Mouse (Mus musculus): Measurements from ENCODE around the gene Mapkapk5. TPM values are rescaled to one million over a fixed set of nuclear protein-coding genes. Genes with fewer than 3 reads are reported as not detected.

Mapkapk5 gene
- polyA plus RNA-seq, 1 experiment: 40.3 TPM

DNA sequence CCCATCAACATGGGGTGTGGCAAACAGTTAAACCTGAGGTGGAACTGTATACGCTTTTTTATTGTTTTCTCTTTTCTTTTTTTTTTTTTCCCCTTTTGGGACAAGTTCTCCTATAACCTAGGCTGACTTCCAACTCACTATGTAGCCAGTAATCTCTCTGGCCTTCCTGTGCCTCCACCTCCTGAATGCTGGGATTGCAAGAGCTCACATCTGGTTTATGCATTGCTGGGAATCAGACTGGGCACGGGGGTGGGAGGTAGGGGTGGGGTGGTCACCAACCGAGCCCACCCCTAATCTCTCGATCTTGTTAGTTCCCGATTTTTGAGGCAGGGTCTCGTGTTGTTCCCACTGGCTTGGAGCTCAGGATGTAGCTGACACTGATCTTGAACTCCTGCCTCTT lies 44.2 kb upstream of the Mapkapk5 start:
- Histone ChIP-seq H3K4me1 (ENCODE audit: control insufficient read depth, insufficient read depth, low read length) (peaks cover 13% of the 10 kb centered on the region), H3K4me3 (replicated peaks; ENCODE audit: control insufficient read depth, low read depth, low read length) (no peak overlapping the region), H3K27ac (ENCODE audit: control insufficient read depth, insufficient read depth, low read depth, low read length, poor library complexity) (no peak overlapping the region)
- 75% methylated on average over 6 of the region's 6 CpGs for WGBS
- TF ChIP-seq CTCF (IDR thresholded peaks at IDR 0.05; ENCODE audit: control insufficient read depth, insufficient read depth, low read length): no peak
- TF ChIP-seq POLR2A (IDR thresholded peaks at IDR 0.05; ENCODE audit: borderline replicate concordance, control insufficient read depth, low read depth, low read length): no peak

DNA sequence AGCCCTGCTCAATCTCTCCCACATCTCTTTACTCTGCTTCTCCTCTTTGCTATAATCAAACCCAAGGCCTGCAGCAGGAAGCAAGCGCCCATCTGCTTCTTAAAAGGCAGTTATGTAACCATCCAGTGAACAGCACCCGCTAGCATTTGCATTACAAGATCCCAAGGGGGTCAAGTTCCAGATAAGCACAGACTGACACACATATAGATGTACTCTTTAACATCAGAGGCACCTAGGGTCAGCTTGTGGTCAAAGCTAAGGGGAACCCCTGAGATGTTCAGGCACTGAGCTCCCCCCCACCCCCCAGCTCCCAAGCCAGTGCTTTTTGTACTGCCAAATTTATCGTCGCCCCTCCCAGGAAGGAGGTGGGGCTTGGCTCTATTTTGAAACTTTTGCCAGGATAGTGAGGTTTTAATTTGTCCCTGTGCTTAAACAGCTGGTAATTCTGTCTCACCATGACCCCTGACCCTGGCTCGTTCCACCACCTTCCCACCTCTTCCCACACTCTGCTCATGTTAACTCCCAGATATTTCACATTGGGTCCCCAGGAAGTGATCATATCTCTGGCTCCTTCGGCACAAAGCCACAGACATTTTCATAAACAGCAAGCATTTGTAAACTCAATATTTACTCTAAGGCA lies 40.8 kb upstream of the Mapkapk5 start:
- under 1% methylated on average over 6 of the region's 6 CpGs for WGBS
- H3K27ac ChIP-seq (ENCODE audit: control insufficient read depth, insufficient read depth, low read depth, low read length, poor library complexity): peak overlapping the region; percentile 73
- H3K4me3 ChIP-seq (replicated peaks; ENCODE audit: control insufficient read depth, low read depth, low read length): peak overlapping the region; percentile 40
- peaks cover 13% of the 10 kb centered on the region for H3K4me1 ChIP-seq (ENCODE audit: control insufficient read depth, insufficient read depth, low read length)
- TF ChIP-seq CTCF (IDR thresholded peaks at IDR 0.05; ENCODE audit: control insufficient read depth, insufficient read depth, low read length) (no peak), POLR2A (IDR thresholded peaks at IDR 0.05; ENCODE audit: borderline replicate concordance, control insufficient read depth, low read depth, low read length) (no peak)

DNA sequence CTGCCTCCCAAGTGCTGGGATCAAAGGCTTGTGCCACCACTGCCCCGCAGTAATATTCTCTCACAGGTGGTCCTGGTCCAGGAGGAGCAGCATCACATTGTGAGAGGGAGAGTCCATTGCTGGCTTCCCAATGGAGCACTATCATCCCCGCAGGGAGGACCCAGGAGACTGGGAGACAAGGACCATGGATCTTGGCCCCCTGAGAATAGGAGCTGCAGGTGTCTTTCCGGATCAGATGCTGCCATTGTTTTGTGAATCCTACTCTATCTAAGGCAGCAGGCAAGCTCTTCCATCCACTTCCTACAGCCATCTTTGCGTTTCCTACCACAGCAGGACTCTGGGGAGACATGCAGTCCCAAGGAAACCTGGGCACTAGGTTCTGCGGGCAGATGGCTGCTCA lies 40.0 kb upstream of the Mapkapk5 start:
- H3K4me3 ChIP-seq (replicated peaks; ENCODE audit: control insufficient read depth, low read depth, low read length): no peak overlapping the region
- H3K4me1 ChIP-seq (ENCODE audit: control insufficient read depth, insufficient read depth, low read length): peaks cover 13% of the 10 kb centered on the region
- peak overlapping the region; percentile 73 for H3K27ac ChIP-seq (ENCODE audit: control insufficient read depth, insufficient read depth, low read depth, low read length, poor library complexity)
- 62% methylated on average over 5 of the region's 5 CpGs for WGBS
- TF ChIP-seq CTCF (IDR thresholded peaks at IDR 0.05; ENCODE audit: control insufficient read depth, insufficient read depth, low read length): no peak
- TF ChIP-seq POLR2A (IDR thresholded peaks at IDR 0.05; ENCODE audit: borderline replicate concordance, control insufficient read depth, low read depth, low read length): no peak

DNA sequence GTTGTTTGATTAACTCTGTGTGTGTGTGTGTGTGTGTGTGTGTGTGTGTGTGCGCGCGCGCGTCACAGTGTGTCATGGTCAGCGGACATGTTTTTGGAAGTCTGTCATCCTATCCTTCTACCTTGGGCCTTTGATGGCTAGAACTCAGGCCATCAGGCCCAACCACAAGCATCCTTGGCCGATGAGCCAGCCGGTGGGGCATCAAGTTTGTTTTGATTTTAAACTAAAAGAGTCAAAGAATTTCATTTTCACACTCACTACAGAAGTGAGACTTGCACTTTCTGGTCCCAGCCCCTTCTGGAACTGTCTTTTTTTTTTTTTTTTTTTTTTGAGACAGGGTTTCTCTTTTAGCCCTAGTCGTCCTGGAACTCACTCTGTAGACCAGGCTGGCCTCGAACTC lies 39.3 kb upstream of the Mapkapk5 start:
- WGBS: 75% methylated on average over 10 of the region's 10 CpGs
- TF ChIP-seq POLR2A (IDR thresholded peaks at IDR 0.05; ENCODE audit: borderline replicate concordance, control insufficient read depth, low read depth, low read length) (no peak), CTCF (IDR thresholded peaks at IDR 0.05; ENCODE audit: control insufficient read depth, insufficient read depth, low read length) (no peak)
- Histone ChIP-seq H3K4me1 (ENCODE audit: control insufficient read depth, insufficient read depth, low read length) (peaks cover 13% of the 10 kb centered on the region), H3K27ac (ENCODE audit: control insufficient read depth, insufficient read depth, low read depth, low read length, poor library complexity) (no peak overlapping the region), H3K4me3 (replicated peaks; ENCODE audit: control insufficient read depth, low read depth, low read length) (no peak overlapping the region)

DNA sequence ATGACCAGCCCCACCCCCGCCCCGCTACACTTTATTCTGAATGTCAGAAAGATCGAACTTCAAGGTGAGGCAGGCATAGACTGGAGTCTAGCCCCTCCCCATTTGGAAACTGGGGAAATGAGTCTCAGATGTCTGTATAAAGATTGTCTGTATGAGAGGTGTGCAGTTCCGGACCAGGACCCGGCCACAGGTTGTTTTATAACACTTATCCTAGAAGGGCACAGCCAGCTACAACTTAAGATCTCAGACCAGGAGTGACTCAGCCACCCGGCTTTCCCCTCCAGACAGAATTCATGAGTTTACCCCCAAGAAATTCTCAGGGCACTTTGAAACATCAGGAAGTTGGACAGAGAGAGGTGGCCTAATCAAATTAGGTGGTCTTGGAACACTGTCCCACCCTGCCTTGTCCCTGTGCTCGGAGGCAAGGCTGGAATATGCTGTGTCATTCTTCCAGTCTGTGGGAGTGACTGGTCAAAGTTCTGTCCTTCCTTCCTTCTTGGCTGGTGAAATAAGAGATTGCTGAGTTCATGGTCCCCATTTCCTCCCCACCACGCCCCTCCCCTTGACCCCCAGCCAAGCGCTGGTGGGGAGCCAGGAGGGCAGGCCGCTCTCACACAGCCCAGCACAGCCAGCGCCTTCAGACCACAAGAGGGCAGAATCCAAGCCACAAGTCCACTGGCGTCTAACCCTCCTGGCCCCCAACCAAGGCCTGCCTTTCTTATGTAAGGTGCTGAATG lies 38.2 kb upstream of the Mapkapk5 start:
- Histone ChIP-seq H3K4me3 (replicated peaks; ENCODE audit: control insufficient read depth, low read depth, low read length) (peak overlapping the region; percentile 34), H3K4me1 (ENCODE audit: control insufficient read depth, insufficient read depth, low read length) (peaks cover 12% of the 10 kb centered on the region), H3K27ac (ENCODE audit: control insufficient read depth, insufficient read depth, low read depth, low read length, poor library complexity) (peak overlapping the region; percentile 71)
- 16% methylated on average over 12 of the region's 12 CpGs for WGBS
- TF ChIP-seq POLR2A (IDR thresholded peaks at IDR 0.05; ENCODE audit: borderline replicate concordance, control insufficient read depth, low read depth, low read length) (no peak; the same call in 1 of the 2 replicates), CTCF (IDR thresholded peaks at IDR 0.05; ENCODE audit: control insufficient read depth, insufficient read depth, low read length) (peak; percentile 79)

DNA sequence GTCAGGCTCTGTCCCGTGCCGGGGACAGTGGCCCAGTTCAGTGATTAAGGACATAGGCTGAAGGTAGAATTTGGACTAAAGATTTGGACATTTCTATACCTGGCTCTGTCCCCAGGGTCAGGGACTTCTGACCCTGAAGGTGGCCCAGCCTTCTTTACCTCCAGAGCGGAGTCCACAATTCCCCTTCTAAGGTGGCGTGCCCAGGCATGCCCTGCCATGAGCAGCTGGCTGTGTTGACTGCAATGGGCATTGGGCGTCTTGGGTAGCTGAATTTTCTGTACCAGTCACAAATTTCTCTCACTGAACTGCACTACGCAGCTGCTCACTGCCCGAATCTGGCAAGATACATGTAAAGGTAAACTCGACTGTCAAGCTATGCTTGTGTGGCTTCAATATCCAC lies 36.2 kb upstream of the Mapkapk5 start:
- whole genome bisulfite sequencing: 87% methylated on average over 8 of the region's 8 CpGs
- H3K4me1 ChIP-seq (ENCODE audit: control insufficient read depth, insufficient read depth, low read length): peaks cover 7% of the 10 kb centered on the region; the same call in 1 of the 2 replicates
- TF ChIP-seq CTCF (IDR thresholded peaks at IDR 0.05; ENCODE audit: control insufficient read depth, insufficient read depth, low read length) (no peak), POLR2A (IDR thresholded peaks at IDR 0.05; ENCODE audit: borderline replicate concordance, control insufficient read depth, low read depth, low read length) (no peak)
- no peak overlapping the region for H3K4me3 ChIP-seq (replicated peaks; ENCODE audit: control insufficient read depth, low read depth, low read length)
- H3K27ac ChIP-seq (ENCODE audit: control insufficient read depth, insufficient read depth, low read depth, low read length, poor library complexity): no peak overlapping the region

DNA sequence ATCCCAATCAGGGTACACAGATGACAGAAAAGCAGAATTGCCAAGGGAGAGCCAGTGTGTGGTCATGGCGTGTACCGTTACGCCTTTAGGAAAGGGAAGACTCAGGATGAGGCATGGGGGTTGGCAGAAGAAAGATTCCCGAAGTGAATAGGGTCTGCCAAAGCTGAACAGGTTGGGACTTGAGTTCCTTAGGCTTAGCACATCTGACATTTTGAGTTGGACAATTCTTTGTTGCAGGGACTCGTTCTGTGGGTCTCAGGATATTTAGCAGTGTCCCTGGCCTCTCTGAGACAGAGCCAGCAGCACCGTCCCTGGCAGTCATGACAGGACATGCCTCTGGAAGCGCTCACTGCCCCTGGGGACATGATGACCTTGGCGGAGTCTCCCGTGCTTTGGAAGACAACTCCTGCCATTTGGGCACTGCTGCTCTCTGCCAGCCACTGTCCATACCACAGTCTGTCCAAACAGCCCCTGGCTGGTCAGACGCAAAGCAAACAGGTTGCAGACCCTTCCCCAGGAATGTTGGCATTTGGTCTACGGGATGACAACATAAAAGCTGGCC lies 31.3 kb upstream of the Mapkapk5 start:
- Histone ChIP-seq H3K4me3 (replicated peaks; ENCODE audit: control insufficient read depth, low read depth, low read length) (no peak overlapping the region), H3K4me1 (ENCODE audit: control insufficient read depth, insufficient read depth, low read length) (no peaks in the 10 kb centered on the region), H3K27ac (ENCODE audit: control insufficient read depth, insufficient read depth, low read depth, low read length, poor library complexity) (no peak overlapping the region)
- TF ChIP-seq CTCF (IDR thresholded peaks at IDR 0.05; ENCODE audit: control insufficient read depth, insufficient read depth, low read length) (no peak), POLR2A (IDR thresholded peaks at IDR 0.05; ENCODE audit: borderline replicate concordance, control insufficient read depth, low read depth, low read length) (no peak)
- 86% methylated on average over 11 of the region's 11 CpGs for WGBS

DNA sequence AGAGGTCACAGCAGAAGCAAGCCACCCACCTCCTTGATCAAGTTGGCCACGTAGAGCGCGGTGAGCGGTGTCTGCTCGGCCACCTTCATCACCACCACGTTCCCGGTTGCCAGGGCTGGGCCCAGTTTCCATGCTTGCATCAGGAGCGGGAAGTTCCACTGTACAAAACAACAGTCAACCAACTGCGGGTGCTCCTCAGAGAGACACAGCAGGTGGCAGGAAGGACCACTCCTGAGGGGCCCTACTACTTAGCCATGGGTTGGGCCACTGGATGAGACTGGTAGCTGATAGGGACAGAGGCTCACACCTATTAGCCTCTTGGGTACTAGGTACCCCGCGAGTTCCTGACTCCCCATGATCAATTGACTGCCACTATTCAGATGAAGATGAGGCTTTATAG lies 30.2 kb upstream of the Mapkapk5 start:
- no peak for TF ChIP-seq CTCF (IDR thresholded peaks at IDR 0.05; ENCODE audit: control insufficient read depth, insufficient read depth, low read length)

More for the DNA sequence above, 30.2 kb upstream of the Mapkapk5 start:
- Histone ChIP-seq H3K4me1 (ENCODE audit: control insufficient read depth, insufficient read depth, low read length) (no peaks in the 10 kb centered on the region), H3K4me3 (replicated peaks; ENCODE audit: control insufficient read depth, low read depth, low read length) (no peak overlapping the region), H3K27ac (ENCODE audit: control insufficient read depth, insufficient read depth, low read depth, low read length, poor library complexity) (no peak overlapping the region)
- WGBS: 89% methylated on average over 11 of the region's 11 CpGs
